Mouse (Mus musculus) intestine, embryonic 14.5 days (tissue): Measurements from ENCODE around the gene Spata31d1b. TPM values are rescaled to one million over a fixed set of nuclear protein-coding genes. Genes with fewer than 3 reads are reported as not detected.
"Not testable (repeated sequence)": the region's sequence is repeated elsewhere in the genome, so short reads cannot be mapped to it uniquely, and the experiment has no call there.

Experiments
- ATAC-seq: fragments of 200-750 bp; cut with Nextera tagmentation; replicated peaks from 2 replicates; pipeline ENCODE4 v1.8.0; 2017; ENCODE audit warnings: low read depth, moderate number of reproducible peaks, moderate TSS enrichment, moderate library complexity; ENCODE audit not compliant: low FRiP score, low TSS enrichment
- DNase-seq: peaks from one replicate; pipeline ENCODE4 v3.0.0-alpha.2; 2018; ENCODE audit warnings: low spot score
- H3K27ac ChIP-seq: fragments of 300-500 bp; sonication (generic); 2 replicates; pipeline ENCODE4 v1.5.1; 2014; ENCODE audit warnings: low read depth, mild to moderate bottlenecking, control low read depth
- H3K27me3 ChIP-seq: fragments of 300-500 bp; sonication (generic); replicated peaks from 2 replicates; pipeline ENCODE4 v1.6.1; 2014; ENCODE audit warnings: low read length, control low read depth; ENCODE audit not compliant: control insufficient read depth, insufficient read depth
- H3K36me3 ChIP-seq: fragments of 300-500 bp; sonication (generic); 2 replicates; pipeline ENCODE4 v1.6.1; 2014; ENCODE audit warnings: low read length, control low read depth; ENCODE audit not compliant: control insufficient read depth, insufficient read depth
- H3K4me1 ChIP-seq: fragments of 300-500 bp; sonication (generic); replicated peaks from 2 replicates; pipeline ENCODE4 v1.6.1; 2014; ENCODE audit warnings: low read length, control low read depth, mixed read lengths; ENCODE audit not compliant: control insufficient read depth, insufficient read depth
- H3K4me2 ChIP-seq: fragments of 300-500 bp; sonication (generic); 2 replicates; pipeline ENCODE4 v1.6.1; 2014; ENCODE audit warnings: low read length
- H3K4me3 ChIP-seq: fragments of 300-500 bp; sonication (generic); 2 replicates; pipeline ENCODE4 v1.5.1; 2014; ENCODE audit warnings: low read depth, low read length, control low read depth, mixed read lengths
- H3K9ac ChIP-seq: fragments of 300-500 bp; sonication (generic); 2 replicates; pipeline ENCODE4 v1.6.1; 2014; ENCODE audit warnings: mild to moderate bottlenecking, low read length
- H3K9me3 ChIP-seq: fragments of 300-500 bp; sonication (generic); 2 replicates; pipeline ENCODE4 v1.6.1; 2016; ENCODE audit warnings: low read length, control low read depth; ENCODE audit not compliant: control insufficient read depth
- WGBS: fragments of 180-500 bp; shearing (Covaris S2); extraction: QIAGEN DNeasy Blood & Tissue Kit; methylation state at CpG from one replicate; pipeline ENCODE4 v1.1.7; 2014; 5-methylcytosine and 5-hydroxymethylcytosine counted together
- polyA plus RNA-seq: library from polyadenylated mRNA; unstranded; fragments of >200 nt; fragmentation: Nextera tagmentation; extraction: Ambion mirVana; gene quantifications from 2 replicates; pipeline ENCODE4 v1.2.1, GENCODE M21; 2014

The Spata31d1b gene
- polyA plus RNA-seq, 1 experiment from 2014 or later: not detected

DNA sequence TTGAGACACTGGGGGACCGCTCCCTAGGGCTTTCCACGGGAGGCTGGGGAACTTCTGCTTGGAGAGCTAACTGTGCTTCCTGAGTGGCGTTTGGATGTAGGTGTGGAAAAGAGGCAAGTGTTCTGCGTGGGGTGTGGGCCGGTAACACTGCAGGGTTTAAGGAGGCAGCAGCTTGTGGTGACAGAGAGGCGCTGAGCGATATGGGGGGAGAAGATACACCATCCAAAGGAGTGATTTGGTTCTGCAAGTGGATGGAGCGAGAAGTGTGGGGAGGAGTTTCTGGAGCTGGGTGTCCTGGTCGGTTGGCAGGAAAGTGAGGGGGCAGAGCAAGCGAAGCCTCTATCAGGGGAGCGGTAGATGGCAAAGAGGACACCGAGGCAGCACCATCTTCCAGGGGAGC is 8.6 kb upstream of the Spata31d1b start:
- Histone ChIP-seq H3K9me3 (no peaks in the 10 kb centered on the region), H3K9ac (no peak overlapping the region), H3K27ac (no peak overlapping the region), H3K4me2 (no peak overlapping the region), H3K36me3 (no peaks in the 10 kb centered on the region), H3K4me3 (no peak overlapping the region), H3K4me1 (no peaks in the 10 kb centered on the region), H3K27me3 (no peaks in the 10 kb centered on the region)
- ATAC-seq (no peak), DNase-seq (no peak)
- WGBS: 79% methylated on average over 12 of the region's 12 CpGs

DNA sequence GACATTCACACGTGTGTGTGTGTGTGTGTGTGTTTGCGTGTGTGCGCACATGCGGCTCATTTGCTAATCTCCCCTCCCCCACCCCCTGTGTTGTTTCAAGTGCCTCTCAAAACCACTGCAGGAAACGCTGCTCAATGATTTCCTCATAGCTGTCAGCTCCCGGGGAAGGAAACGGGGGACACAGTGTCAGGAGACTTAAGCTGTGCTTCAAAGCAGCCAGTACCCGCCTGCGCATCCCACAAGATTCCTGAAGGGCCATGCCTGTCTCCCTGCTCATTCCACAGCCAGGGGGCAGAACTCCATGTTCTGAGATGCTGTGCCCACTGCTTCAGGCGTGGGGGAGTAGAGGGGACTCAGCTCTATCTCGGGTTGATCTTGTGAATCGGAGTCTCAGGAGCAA is 7.5 kb upstream of the Spata31d1b start:
- Histone ChIP-seq H3K4me1 (no peaks in the 10 kb centered on the region), H3K9ac (no peak overlapping the region), H3K27ac (no peak overlapping the region), H3K9me3 (no peaks in the 10 kb centered on the region), H3K36me3 (no peaks in the 10 kb centered on the region), H3K27me3 (no peaks in the 10 kb centered on the region), H3K4me2 (no peak overlapping the region), H3K4me3 (no peak overlapping the region)
- DNase-seq (no peak), ATAC-seq (no peak)
- WGBS: 54% methylated on average over 12 of the region's 12 CpGs

DNA sequence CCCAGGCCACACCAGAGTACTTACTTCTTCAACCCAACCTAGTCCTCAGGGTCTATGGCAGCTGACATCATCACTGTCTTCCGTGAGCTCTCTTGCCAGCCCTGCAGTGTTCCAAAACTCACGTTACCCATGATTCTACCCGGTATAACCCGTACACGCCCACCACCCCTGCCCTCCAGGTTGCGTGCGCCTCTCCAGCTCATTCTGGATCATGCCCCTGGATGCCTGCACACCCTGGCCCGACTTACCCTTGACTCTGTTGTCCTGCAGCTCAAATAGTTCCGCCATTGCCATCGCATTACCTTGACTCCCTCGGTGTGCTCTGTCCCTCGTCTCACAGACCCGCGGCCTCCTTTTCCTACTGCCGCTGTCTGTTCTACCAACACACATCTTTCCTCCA is 1.9 kb upstream of the Spata31d1b start, which contains the start of gene Spata31d1a:
TSS of gene Spata31d1a (minus strand) at position 101 of the 400 bp plus-strand sequence.
- 88% methylated on average over 15 of the region's 15 CpGs for WGBS
- Histone ChIP-seq H3K27ac (no peak within 1 kb of the TSS), H3K27me3 (no peaks in the 10 kb centered on the region), H3K4me3 (no peak within 1 kb of the TSS), H3K4me1 (no peaks in the 10 kb centered on the region), H3K9ac (no peak within 1 kb of the TSS), H3K36me3 (no peaks in the 10 kb centered on the region), H3K9me3 (no peaks in the 10 kb centered on the region), H3K4me2 (no peak within 1 kb of the TSS)
- DNase-seq (no peak), ATAC-seq (no peak)

DNA sequence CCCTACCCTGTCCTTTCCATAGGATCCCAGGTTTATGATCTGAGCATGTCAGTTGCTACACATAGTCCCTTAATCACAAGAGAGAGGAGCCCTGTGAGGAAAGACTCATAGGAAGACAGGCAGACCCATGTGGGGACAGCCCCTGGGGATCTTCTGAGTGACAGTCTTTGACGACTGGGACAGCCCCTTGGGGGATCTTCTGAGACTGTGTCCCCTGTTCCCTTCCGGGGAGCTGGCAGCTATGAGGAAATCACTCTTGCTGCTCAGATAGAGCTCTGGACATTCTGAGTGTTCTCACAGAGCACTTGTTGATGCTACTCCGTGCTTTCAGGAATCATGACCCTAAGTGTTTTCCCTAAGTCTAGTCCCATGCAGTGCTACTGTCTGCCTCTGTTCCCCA is 1.6 kb downstream of the Spata31d1b start:
- Histone ChIP-seq H3K27ac (no peak overlapping the region), H3K4me1 (no peaks in the 10 kb centered on the region), H3K27me3 (no peaks in the 10 kb centered on the region), H3K4me2 (no peak overlapping the region), H3K36me3 (no peaks in the 10 kb centered on the region), H3K9ac (no peak overlapping the region), H3K9me3 (no peaks in the 10 kb centered on the region), H3K4me3 (no peak overlapping the region)
- WGBS: 37% methylated on average over 3 of the region's 3 CpGs
- ATAC-seq (no peak), DNase-seq (no peak)

DNA sequence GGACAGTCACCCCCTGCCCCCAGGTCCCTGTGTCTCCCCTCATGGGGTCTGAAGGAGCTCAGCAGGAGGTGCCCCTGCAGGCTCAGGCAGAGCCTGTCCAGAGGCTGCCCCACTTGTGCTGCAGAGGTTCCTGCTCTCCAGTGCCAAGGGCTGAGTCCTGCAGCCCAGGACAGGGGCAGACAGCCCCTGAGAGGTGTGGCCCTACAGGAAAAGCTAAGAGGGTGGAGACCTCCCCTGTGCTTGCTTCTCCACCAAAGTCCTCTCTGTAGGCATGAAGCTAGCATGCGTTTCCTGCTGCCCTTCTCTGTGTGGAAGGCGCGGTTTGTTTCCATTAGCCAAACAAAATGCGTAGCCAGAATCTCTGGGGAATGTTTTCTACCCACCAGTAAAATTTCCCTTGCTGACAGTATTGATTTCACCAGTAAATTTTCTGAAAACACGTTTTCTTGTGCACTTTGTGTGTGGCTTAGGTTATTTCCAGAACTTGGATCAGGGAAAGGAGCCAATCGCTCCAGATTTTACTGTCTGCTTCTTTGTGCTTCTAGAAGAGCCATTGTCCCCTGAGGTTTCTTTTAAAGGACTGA is 6.9 kb downstream of the Spata31d1b start:
- WGBS: 26% methylated on average over 6 of the region's 6 CpGs
- DNase-seq, H3K4me3 ChIP-seq, H3K9ac ChIP-seq, H3K27me3 ChIP-seq, H3K9me3 ChIP-seq, H3K27ac ChIP-seq, H3K4me2 ChIP-seq, H3K36me3 ChIP-seq, H3K4me1 ChIP-seq: not testable (repeated sequence)
- 0 out of 2 replicates have a peak, but pooled peaks have one; percentile 43 for ATAC-seq

DNA sequence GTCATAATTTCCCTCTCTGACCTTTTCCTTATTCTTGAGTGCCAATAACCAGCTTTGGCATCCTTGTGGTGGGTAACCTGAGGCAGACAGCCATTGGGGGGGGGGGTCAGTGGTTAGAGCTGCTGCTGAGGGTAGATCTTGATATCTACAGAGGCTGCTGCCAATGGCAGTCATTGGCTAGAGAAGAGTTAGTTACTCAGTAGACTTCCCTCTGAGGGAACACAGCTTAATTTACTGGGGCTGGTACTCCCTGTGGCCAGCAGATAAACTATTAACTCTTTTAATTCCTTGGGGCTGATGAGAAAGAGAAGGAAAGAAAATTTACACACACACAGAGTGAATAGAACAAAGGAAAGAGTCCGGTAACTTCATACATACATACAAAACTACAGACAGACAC is 7.4 kb downstream of the Spata31d1b start:
- Histone ChIP-seq H3K27ac (no peak overlapping the region), H3K9me3 (no peaks in the 10 kb centered on the region), H3K4me3 (no peak overlapping the region), H3K36me3 (no peaks in the 10 kb centered on the region), H3K4me2 (no peak overlapping the region), H3K27me3 (no peaks in the 10 kb centered on the region), H3K9ac (no peak overlapping the region), H3K4me1 (no peaks in the 10 kb centered on the region; the same call in 1 of the 2 replicates)
- ATAC-seq (no peak), DNase-seq (no peak)
- 91% methylated on average over 1 of the region's 1 CpGs for WGBS

DNA sequence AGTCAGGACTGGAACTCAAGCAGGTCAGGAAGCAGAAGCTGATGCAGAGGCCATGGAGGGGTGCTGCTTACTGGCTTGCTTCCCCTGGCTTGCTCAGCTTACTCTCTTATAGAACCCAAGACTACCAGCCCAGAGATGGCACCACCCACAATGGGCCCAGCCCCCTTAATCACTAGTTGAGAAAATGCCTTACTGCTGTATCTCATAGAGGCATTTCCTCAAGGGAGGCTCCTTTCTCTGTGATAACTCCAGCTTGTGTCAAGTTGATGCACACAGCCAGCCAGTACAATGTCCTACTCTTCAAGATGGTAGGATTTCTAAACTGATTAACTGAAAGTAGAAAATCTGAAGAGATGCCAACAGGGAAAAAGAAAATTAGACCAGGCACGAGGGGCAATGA is 10.0 kb downstream of the Spata31d1b start:
- 92% methylated on average over 1 of the region's 1 CpGs for WGBS
- not testable (repeated sequence) for H3K27ac ChIP-seq, H3K27me3 ChIP-seq, H3K4me1 ChIP-seq, H3K9me3 ChIP-seq, ATAC-seq, DNase-seq, H3K9ac ChIP-seq, H3K4me3 ChIP-seq, H3K36me3 ChIP-seq, H3K4me2 ChIP-seq

DNA sequence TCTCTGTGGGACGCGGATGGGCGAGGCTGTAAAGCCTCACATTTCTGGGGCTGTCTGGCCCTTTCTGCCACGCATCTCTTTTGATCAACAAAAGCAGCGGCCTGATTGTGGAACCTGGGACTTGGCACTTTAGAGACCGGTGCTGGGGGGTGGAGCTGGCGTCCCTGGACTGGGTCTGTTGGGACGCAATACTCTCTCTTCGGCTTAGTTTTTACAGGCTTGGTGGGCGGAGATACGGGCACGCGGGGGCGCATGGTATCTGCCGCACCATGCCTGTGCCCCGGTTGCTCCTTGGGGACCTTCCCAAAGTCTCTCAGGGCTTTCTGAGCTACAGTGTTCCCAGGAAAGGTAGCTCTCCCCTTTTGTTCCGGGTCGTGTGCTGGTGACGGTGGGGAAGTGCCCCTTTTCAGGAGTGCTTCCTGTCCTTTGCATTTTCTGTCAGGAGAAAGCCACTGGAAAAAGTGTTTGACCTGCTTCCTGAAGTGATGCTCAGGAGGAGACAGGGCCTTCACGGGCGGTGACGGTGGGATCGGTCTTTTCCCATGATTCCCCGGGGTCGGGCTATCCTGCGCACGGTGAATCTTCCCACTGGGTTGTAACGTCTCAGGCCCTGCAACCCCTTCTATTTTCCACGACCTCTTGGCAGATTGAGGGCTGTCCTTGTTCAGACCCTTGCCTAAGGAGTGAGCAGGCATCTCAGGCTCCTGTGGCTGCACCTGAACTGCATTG is 14.2 kb downstream of the Spata31d1b start:
- Histone ChIP-seq H3K4me3 (0 out of 2 replicates have a peak overlapping the region, but pooled peaks have one; percentile 2), H3K9ac (no peak overlapping the region), H3K4me2 (peak overlapping the region; percentile 42), H3K4me1 (no peaks in the 10 kb centered on the region), H3K27me3 (0 out of 2 replicates have a peak, but pooled peaks cover 3% of the 10 kb centered on the region), H3K27ac (no peak overlapping the region), H3K9me3 (no peaks in the 10 kb centered on the region), H3K36me3 (no peaks in the 10 kb centered on the region)
- ATAC-seq (no peak), DNase-seq (no peak)
- 32% methylated on average over 29 of the region's 29 CpGs for WGBS
